Mouse (Mus musculus) E14TG2a.4 (cell line): ENCODE data around the gene H2-K1.

Experiments used
- CTCF ChIP-seq: conservative IDR thresholded peaks from 2 replicates; pipeline ENCODE4 v1.5.1; 2014; ENCODE audit warnings: low read length
- NANOG ChIP-seq: IDR thresholded peaks from 2 replicates; pipeline ENCODE4 v1.6.1; 2014; ENCODE audit warnings: borderline replicate concordance, low read length, mixed read lengths

DNA sequence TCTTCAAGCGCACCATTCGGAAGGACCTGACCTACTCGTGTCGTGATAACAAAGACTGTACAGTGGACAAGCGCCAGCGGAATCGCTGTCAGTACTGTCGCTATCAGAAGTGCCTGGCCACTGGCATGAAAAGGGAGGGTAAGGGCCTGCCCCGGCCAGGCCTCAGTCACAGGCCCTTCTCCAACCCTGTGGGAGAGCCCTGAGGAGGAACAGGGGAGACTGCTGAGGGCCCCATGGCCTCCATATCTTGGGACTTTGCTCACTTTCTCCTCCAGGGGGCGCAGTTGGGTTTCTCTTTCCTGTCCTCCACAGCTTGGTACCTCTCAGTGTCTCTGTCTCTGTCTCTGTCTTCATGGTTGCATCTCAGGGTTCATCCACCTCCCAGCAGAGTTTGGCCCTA, 33.9 kb upstream of the H2-K1 start:
- TF ChIP-seq CTCF (peak; percentile 79), NANOG (no peak)
